In genomic region chr2:62408701-62409201, GRCm38 (mm10) we compare ENCODE assay signal across 11 mouse cellular contexts. TPM values are rescaled to one million over a fixed set of nuclear protein-coding genes. Genes with fewer than 3 reads are reported as not detected.
A peak's percentile ranks its signal among the peaks of the same experiment; 100 is the strongest.
DNase-seq lines count a peak whose midpoint lies in the region; ATAC-seq and TF ChIP-seq lines count a peak whose summit lies in the region.
"Had no signal": no experiment of that assay in that cellular context is flagged by ENCODE, and none has a peak within 500 bp of the region (broad histone marks: within the 10 kb centered on the region; RNA-seq: fewer than 3 reads in every experiment).

No protein-coding gene starts in this region.

- no peak overlapping the region for H3K4me2 ChIP-seq in liver, embryonic 13.5 days
- H3K4me2 ChIP-seq: embryonic facial prominence, embryonic 12.5 days; limb, embryonic 15.5 days had no signal

- H3K27me3 ChIP-seq in ES-Bruce4 (ENCODE audit: control insufficient read depth, insufficient read depth, low read length, poor library complexity, severe bottlenecking), result no peaks in the 10 kb centered on the region; the same call in none of the 2 replicates
- H3K27me3 ChIP-seq in liver, embryonic 13.5 days, result peaks cover 17% of the 10 kb centered on the region
- H3K27me3 ChIP-seq in embryonic facial prominence, embryonic 10.5 days (replicated peaks; ENCODE audit: low read depth, poor library complexity, severe bottlenecking), result peaks cover 41% of the 10 kb centered on the region

- WGBS in liver, embryonic 13.5 days (ENCODE audit: insufficient replicate concordance), result 11% methylated on average over 4 of the region's 4 CpGs
- WGBS in embryonic facial prominence, embryonic 10.5 days, result 29% methylated on average over 4 of the region's 4 CpGs

- no peaks in the 10 kb centered on the region for H3K9me3 ChIP-seq in ES-Bruce4 (replicated peaks; ENCODE audit: control insufficient read depth, insufficient read depth, low read length, poor library complexity, severe bottlenecking)
- H3K9me3 ChIP-seq in liver, embryonic 13.5 days (replicated peaks), result no peaks in the 10 kb centered on the region
- H3K9me3 ChIP-seq in embryonic facial prominence, embryonic 10.5 days, result no peaks in the 10 kb centered on the region
- H3K9me3 ChIP-seq: embryonic facial prominence, embryonic 12.5 days; limb, embryonic 15.5 days had no signal

- H3K4me1 ChIP-seq in ES-Bruce4 (ENCODE audit: control insufficient read depth, insufficient read depth, low read length), result peaks cover 2% of the 10 kb centered on the region
- H3K4me1 ChIP-seq in liver, embryonic 13.5 days (replicated peaks), result peaks cover 3% of the 10 kb centered on the region; the same call in 1 of the 2 replicates
- H3K4me1 ChIP-seq in embryonic facial prominence, embryonic 10.5 days, result peaks cover 21% of the 10 kb centered on the region
- H3K4me1 ChIP-seq: embryonic facial prominence, embryonic 12.5 days had no signal

- peak; percentile 62 for DNase-seq in heart, adult 11 months
- DNase-seq in heart, adult 8-10 months (ENCODE audit: low spot score), result no peak
- no peak for DNase-seq in liver, embryonic 13.5 days
- peak; percentile 66 for DNase-seq in naive thymus-derived CD4-positive, alpha-beta T cell, adult 2 months (ENCODE audit: low read depth)
- no peak for DNase-seq in embryonic facial prominence, embryonic 10.5 days (ENCODE audit: low spot score)
- no peak for DNase-seq in adrenal gland, postnatal 4 days (ENCODE audit: low spot score in 2 of 2)
- DNase-seq in neural tube, embryonic 10.5 days (ENCODE audit: extremely low spot score, low spot score), result no peak
- DNase-seq: adrenal gland, postnatal 25 days had no signal

- no peak for TF ChIP-seq EP300 in ES-Bruce4 (IDR thresholded peaks at IDR 0.05; ENCODE audit: insufficient read depth, low read depth, low read length)

- peak overlapping the region; percentile 26 for H3K27ac ChIP-seq in ES-Bruce4 (ENCODE audit: insufficient read depth, low read length)
- H3K27ac ChIP-seq in liver, embryonic 13.5 days, result no peak overlapping the region
- H3K27ac ChIP-seq in embryonic facial prominence, embryonic 10.5 days (replicated peaks), result no peak overlapping the region
- H3K27ac ChIP-seq: embryonic facial prominence, embryonic 12.5 days; limb, embryonic 15.5 days had no signal

- no peak overlapping the region for H3K9ac ChIP-seq in ES-Bruce4 (ENCODE audit: low read depth, poor library complexity, severe bottlenecking)
- no peak overlapping the region for H3K9ac ChIP-seq in liver, embryonic 13.5 days
- H3K9ac ChIP-seq: embryonic facial prominence, embryonic 12.5 days; limb, embryonic 15.5 days had no signal

- H3K4me3 ChIP-seq in ES-Bruce4 (ENCODE audit: low read depth, low read length), result no peak overlapping the region
- no peak overlapping the region for H3K4me3 ChIP-seq in liver, embryonic 13.5 days (replicated peaks)
- H3K4me3 ChIP-seq in embryonic facial prominence, embryonic 10.5 days, result no peak overlapping the region
- H3K4me3 ChIP-seq: embryonic facial prominence, embryonic 12.5 days; limb, embryonic 15.5 days had no signal

- TF ChIP-seq POLR2A in ES-Bruce4 (IDR thresholded peaks at IDR 0.05; ENCODE audit: insufficient read depth, low read length), result no peak

- no peaks in the 10 kb centered on the region for H3K36me3 ChIP-seq in ES-Bruce4 (ENCODE audit: control insufficient read depth, insufficient read depth, low read length, poor library complexity, severe bottlenecking)
- no peaks in the 10 kb centered on the region for H3K36me3 ChIP-seq in liver, embryonic 13.5 days
- H3K36me3 ChIP-seq in embryonic facial prominence, embryonic 10.5 days (replicated peaks), result no peaks in the 10 kb centered on the region
- H3K36me3 ChIP-seq: embryonic facial prominence, embryonic 12.5 days; limb, embryonic 15.5 days had no signal

- ATAC-seq in liver, embryonic 13.5 days (ENCODE audit: low read depth), result peak; percentile 45; the same call in 1 of the 2 replicates

- no peak for TF ChIP-seq CTCF in ES-Bruce4 (IDR thresholded peaks at IDR 0.05; ENCODE audit: low read depth, low read length)

RNA-seq across cellular contexts. Expression of gene Dpp4, which starts 3.3 kb away (rescaled TPM):
- total RNA-seq in heart, adult 8-10 months (2022), result 1 to 10 TPM; 2.5 to 7.6 (median 4.0) TPM
- polyA plus RNA-seq in ES-Bruce4 (2011; ENCODE audit: insufficient read depth, insufficient read length, low read depth, missing spikeins), result 1.0 and 1.2 TPM in 2 replicates
- polyA plus RNA-seq in liver, embryonic 13.5 days (2015; fragmentation: Nextera tagmentation; extraction: Ambion mirVana), result 3.4 and 5.5 TPM in 2 replicates
- 0.25 and 0.54 TPM in 2 replicates for polyA plus RNA-seq in embryonic facial prominence, embryonic 10.5 days (2016; fragmentation: Nextera tagmentation; extraction: Ambion mirVana)
- total RNA-seq in adrenal gland, postnatal 4 days (2021), result 10 to 100 TPM in 1 of 2 experiments, 1 to 10 TPM in 1; 4.4 to 26.4 TPM

Comparison
In these comparisons a context has a peak if more than half of its experiments do, and no peak if none do; other contexts are left out.
1. DNase-seq: peak in heart, adult 11 months (single experiment) and naive thymus-derived CD4-positive, alpha-beta T cell, adult 2 months (single experiment); none in heart, adult 8-10 months (single experiment), liver, embryonic 13.5 days (single experiment), embryonic facial prominence, embryonic 10.5 days (single experiment), adrenal gland, postnatal 4 days (0 of 2) and neural tube, embryonic 10.5 days (single experiment).